Mouse (Mus musculus) ES-CJ7 (cell line): ENCODE measurements around the gene Ncapd2.
A peak's percentile ranks its signal among the peaks of the same experiment; 100 is the strongest.

ENCODE experiments used
- DNase-seq: peaks from one replicate; pipeline ENCODE4 v3.0.0; 2011; ENCODE audit warnings: low read depth, low spot score

Ncapd2 gene

GRCm38 (mm10) chr6:125147329-125147728 lies 44.2 kb downstream of the Ncapd2 start:
- DNase-seq, result no peak

- no peak for DNase-seq
Measured at GRCm38 (mm10) chr6:125146797-125147196, 44.7 kb downstream of the Ncapd2 start.

- DNase-seq, result no peak
Measured at GRCm38 (mm10) chr6:125146148-125146547, 45.4 kb downstream of the Ncapd2 start.

- DNase-seq, result no peak
Measured at GRCm38 (mm10) chr6:125145479-125145951, 46.0 kb downstream of the Ncapd2 start.

- peak; percentile 98 for DNase-seq
Measured at GRCm38 (mm10) chr6:125145001-125145400, 46.5 kb downstream of the Ncapd2 start, which contains the start of gene Iffo1. TSS of gene Iffo1 (plus strand) at chr6:125145241.

GRCm38 (mm10) chr6:125143904-125144303 lies 47.6 kb downstream of the Ncapd2 start:
- DNase-seq, result no peak

- DNase-seq, result no peak
Measured at GRCm38 (mm10) chr6:125143128-125143527, 48.4 kb downstream of the Ncapd2 start.

- no peak for DNase-seq
Measured at GRCm38 (mm10) chr6:125142436-125142835, 49.1 kb downstream of the Ncapd2 start.

GRCm38 (mm10) chr6:125139747-125140146 lies 51.8 kb downstream of the Ncapd2 start:
- no peak for DNase-seq

- DNase-seq, result peak; percentile 69
Measured at GRCm38 (mm10) chr6:125137002-125137671, 54.4 kb downstream of the Ncapd2 start.

GRCm38 (mm10) chr6:125132470-125132869 lies 59.0 kb downstream of the Ncapd2 start:
- no peak for DNase-seq

GRCm38 (mm10) chr6:125131302-125132156 lies 60.0 kb downstream of the Ncapd2 start, which contains the start of gene Nop2:
TSS of gene Nop2 (plus strand) at chr6:125131909.
- DNase-seq, result peak; percentile 99

- peak; percentile 50 for DNase-seq
Measured at GRCm38 (mm10) chr6:125129710-125130402, 61.6 kb downstream of the Ncapd2 start.

- DNase-seq, result no peak
Measured at GRCm38 (mm10) chr6:125128724-125129123, 62.8 kb downstream of the Ncapd2 start.

- DNase-seq, result no peak
Measured at GRCm38 (mm10) chr6:125119387-125119786, 72.1 kb downstream of the Ncapd2 start.
